Mouse (Mus musculus) testis, adult 2 months (tissue): Measurements from ENCODE around the gene Nav1. TPM values are rescaled to one million over a fixed set of nuclear protein-coding genes. Genes with fewer than 3 reads are reported as not detected.

ENCODE experiments used
- H3K27ac ChIP-seq: fragments of 200-500 bp; 2 replicates; pipeline ENCODE4 v1.5.1; 2012; ENCODE audit warnings: low read depth, low read length; ENCODE audit not compliant: control insufficient read depth, insufficient read depth
- H3K27me3 ChIP-seq: fragments of 200-500 bp; 2 replicates; pipeline ENCODE4 v1.6.1; 2012; ENCODE audit warnings: mild to moderate bottlenecking, low read length, moderate library complexity; ENCODE audit not compliant: control insufficient read depth, insufficient read depth
- H3K36me3 ChIP-seq: fragments of 200-500 bp; 2 replicates; pipeline ENCODE4 v1.6.1; 2012; ENCODE audit warnings: mild to moderate bottlenecking, low read length; ENCODE audit not compliant: control insufficient read depth, insufficient read depth
- H3K4me1 ChIP-seq: fragments of 200-500 bp; 2 replicates; pipeline ENCODE4 v1.6.1; 2012; ENCODE audit warnings: low read length; ENCODE audit not compliant: control insufficient read depth, insufficient read depth
- H3K4me3 ChIP-seq: fragments of 200-500 bp; 2 replicates; pipeline ENCODE4 v1.5.1; 2012; ENCODE audit warnings: low read depth, mild to moderate bottlenecking, low read length, moderate library complexity, mixed read lengths; ENCODE audit not compliant: control insufficient read depth
- CTCF ChIP-seq: fragments of 200-500 bp; IDR thresholded peaks from 2 replicates; pipeline ENCODE4 v1.5.1; 2012; ENCODE audit warnings: low read depth, mild to moderate bottlenecking, inconsistent platforms, low read length, moderate library complexity; ENCODE audit not compliant: control insufficient read depth, insufficient read depth, insufficient replicate concordance
- POLR2A ChIP-seq: fragments of 200-500 bp; IDR thresholded peaks from 2 replicates; pipeline ENCODE4 v1.6.1; 2012; ENCODE audit warnings: low read depth, mild to moderate bottlenecking, inconsistent platforms, low read length, moderate library complexity; ENCODE audit not compliant: control insufficient read depth
- polyA plus RNA-seq: library from polyadenylated mRNA; depleted of rRNA; stranded (reverse); fragments of >200 nt; gene quantifications from 2 replicates; pipeline ENCODE4 v1.2.3, GENCODE M21; 2012

Nav1 gene
- polyA plus RNA-seq, 1 experiment: 2.0 TPM

GRCm38 (mm10) chr1:135600023-135601005 is 6.8 kb downstream of the Nav1 start:
- TF ChIP-seq CTCF (no peak), POLR2A (no peak)
- no peaks in the 10 kb centered on the region for H3K27me3 ChIP-seq
- H3K4me3 ChIP-seq: no peak overlapping the region
- no peaks in the 10 kb centered on the region for H3K4me1 ChIP-seq
- H3K27ac ChIP-seq: no peak overlapping the region
- H3K36me3 ChIP-seq: no peaks in the 10 kb centered on the region

GRCm38 (mm10) chr1:135598251-135598879 is 8.7 kb downstream of the Nav1 start:
- H3K4me1 ChIP-seq: no peaks in the 10 kb centered on the region
- H3K27ac ChIP-seq: no peak overlapping the region

GRCm38 (mm10) chr1:135594279-135594903 is 12.7 kb downstream of the Nav1 start:
- TF ChIP-seq CTCF (no peak), POLR2A (no peak)
- H3K27me3 ChIP-seq: no peaks in the 10 kb centered on the region
- no peaks in the 10 kb centered on the region for H3K36me3 ChIP-seq
- no peak overlapping the region for H3K4me3 ChIP-seq
- H3K27ac ChIP-seq: no peak overlapping the region
- no peaks in the 10 kb centered on the region for H3K4me1 ChIP-seq

More at GRCm38 (mm10) chr1:135598251-135598879, 8.7 kb downstream of the Nav1 start:
- H3K36me3 ChIP-seq: no peaks in the 10 kb centered on the region
- no peaks in the 10 kb centered on the region for H3K27me3 ChIP-seq
- no peak for TF ChIP-seq POLR2A
- TF ChIP-seq CTCF: no peak
- no peak overlapping the region for H3K4me3 ChIP-seq

- TF ChIP-seq POLR2A (no peak), CTCF (no peak)
- Histone ChIP-seq H3K4me1 (no peaks in the 10 kb centered on the region), H3K27me3 (no peaks in the 10 kb centered on the region), H3K27ac (no peak overlapping the region), H3K36me3 (no peaks in the 10 kb centered on the region), H3K4me3 (no peak overlapping the region)
Observed at GRCm38 (mm10) chr1:135593560-135594278, 13.4 kb downstream of the Nav1 start.

GRCm38 (mm10) chr1:135590776-135591175 is 16.3 kb downstream of the Nav1 start:
- no peaks in the 10 kb centered on the region for H3K36me3 ChIP-seq
- no peak overlapping the region for H3K27ac ChIP-seq
- H3K27me3 ChIP-seq: no peaks in the 10 kb centered on the region
- H3K4me1 ChIP-seq: no peaks in the 10 kb centered on the region
- H3K4me3 ChIP-seq: no peak overlapping the region
- TF ChIP-seq POLR2A: no peak
- no peak for TF ChIP-seq CTCF

GRCm38 (mm10) chr1:135588973-135589372 is 18.1 kb downstream of the Nav1 start:
- TF ChIP-seq CTCF (no peak), POLR2A (no peak)
- Histone ChIP-seq H3K36me3 (no peaks in the 10 kb centered on the region), H3K4me1 (peaks cover 2% of the 10 kb centered on the region; the same call in 1 of the 2 replicates), H3K4me3 (no peak overlapping the region), H3K27ac (no peak overlapping the region), H3K27me3 (no peaks in the 10 kb centered on the region)
